Mouse (Mus musculus) testis, adult 2 months (tissue): ENCODE measurements around the gene Syt3. TPM values are rescaled to one million over a fixed set of nuclear protein-coding genes. Genes with fewer than 3 reads are reported as not detected.

Source experiments
- H3K27ac ChIP-seq: fragments of 200-500 bp; 2 replicates; pipeline ENCODE4 v1.5.1; 2012; ENCODE audit warnings: low read depth, low read length; ENCODE audit not compliant: control insufficient read depth, insufficient read depth
- H3K27me3 ChIP-seq: fragments of 200-500 bp; 2 replicates; pipeline ENCODE4 v1.6.1; 2012; ENCODE audit warnings: mild to moderate bottlenecking, low read length, moderate library complexity; ENCODE audit not compliant: control insufficient read depth, insufficient read depth
- H3K36me3 ChIP-seq: fragments of 200-500 bp; 2 replicates; pipeline ENCODE4 v1.6.1; 2012; ENCODE audit warnings: mild to moderate bottlenecking, low read length; ENCODE audit not compliant: control insufficient read depth, insufficient read depth
- H3K4me1 ChIP-seq: fragments of 200-500 bp; 2 replicates; pipeline ENCODE4 v1.6.1; 2012; ENCODE audit warnings: low read length; ENCODE audit not compliant: control insufficient read depth, insufficient read depth
- H3K4me3 ChIP-seq: fragments of 200-500 bp; 2 replicates; pipeline ENCODE4 v1.5.1; 2012; ENCODE audit warnings: low read depth, mild to moderate bottlenecking, low read length, moderate library complexity, mixed read lengths; ENCODE audit not compliant: control insufficient read depth
- CTCF ChIP-seq: fragments of 200-500 bp; IDR thresholded peaks from 2 replicates; pipeline ENCODE4 v1.5.1; 2012; ENCODE audit warnings: low read depth, mild to moderate bottlenecking, inconsistent platforms, low read length, moderate library complexity; ENCODE audit not compliant: control insufficient read depth, insufficient read depth, insufficient replicate concordance
- POLR2A ChIP-seq: fragments of 200-500 bp; IDR thresholded peaks from 2 replicates; pipeline ENCODE4 v1.6.1; 2012; ENCODE audit warnings: low read depth, mild to moderate bottlenecking, inconsistent platforms, low read length, moderate library complexity; ENCODE audit not compliant: control insufficient read depth
- polyA plus RNA-seq: library from polyadenylated mRNA; depleted of rRNA; stranded (reverse); fragments of >200 nt; gene quantifications from 2 replicates; pipeline ENCODE4 v1.2.3, GENCODE M21; 2012; rRNA removed

Syt3 gene
- polyA plus RNA-seq, 1 experiment = 2.0 TPM

- H3K36me3 ChIP-seq = no peaks in the 10 kb centered on the region
- no peaks in the 10 kb centered on the region for H3K27me3 ChIP-seq
- no peak overlapping the region for H3K27ac ChIP-seq
- H3K4me3 ChIP-seq = no peak overlapping the region
- TF ChIP-seq POLR2A (no peak), CTCF (no peak)
- no peaks in the 10 kb centered on the region; the same call in 1 of the 2 replicates for H3K4me1 ChIP-seq
Measured at GRCm38 (mm10) chr7:44441648-44442109, 57.8 kb downstream of the Syt3 start.

GRCm38 (mm10) chr7:44442407-44442821 lies 58.5 kb downstream of the Syt3 start:
- no peak for TF ChIP-seq CTCF
- no peak for TF ChIP-seq POLR2A
- Histone ChIP-seq H3K4me1 (no peaks in the 10 kb centered on the region; the same call in 1 of the 2 replicates), H3K27me3 (no peaks in the 10 kb centered on the region), H3K36me3 (no peaks in the 10 kb centered on the region), H3K27ac (no peak overlapping the region), H3K4me3 (no peak overlapping the region)

GRCm38 (mm10) chr7:44443268-44444173 lies 59.6 kb downstream of the Syt3 start:
- Histone ChIP-seq H3K4me3 (no peak overlapping the region), H3K36me3 (no peaks in the 10 kb centered on the region), H3K27me3 (no peaks in the 10 kb centered on the region), H3K4me1 (no peaks in the 10 kb centered on the region; the same call in 1 of the 2 replicates), H3K27ac (no peak overlapping the region)
- TF ChIP-seq POLR2A (no peak), CTCF (no peak)

- H3K4me3 ChIP-seq = no peak overlapping the region
- TF ChIP-seq POLR2A = no peak
- no peak for TF ChIP-seq CTCF
- no peaks in the 10 kb centered on the region for H3K36me3 ChIP-seq
- no peaks in the 10 kb centered on the region for H3K27me3 ChIP-seq
- no peak overlapping the region for H3K27ac ChIP-seq
- no peaks in the 10 kb centered on the region; the same call in 1 of the 2 replicates for H3K4me1 ChIP-seq
Measured at GRCm38 (mm10) chr7:44444886-44445527, 61.1 kb downstream of the Syt3 start.

- H3K4me1 ChIP-seq = no peaks in the 10 kb centered on the region; the same call in 1 of the 2 replicates
- H3K36me3 ChIP-seq = no peaks in the 10 kb centered on the region
- no peaks in the 10 kb centered on the region for H3K27me3 ChIP-seq
- TF ChIP-seq POLR2A (no peak), CTCF (no peak)
- no peak overlapping the region for H3K27ac ChIP-seq
- no peak overlapping the region for H3K4me3 ChIP-seq
Measured at GRCm38 (mm10) chr7:44445528-44445923, 61.6 kb downstream of the Syt3 start.

- Histone ChIP-seq H3K36me3 (no peaks in the 10 kb centered on the region), H3K27ac (no peak overlapping the region), H3K4me1 (no peaks in the 10 kb centered on the region; the same call in 1 of the 2 replicates), H3K27me3 (no peaks in the 10 kb centered on the region), H3K4me3 (no peak overlapping the region)
- TF ChIP-seq POLR2A (no peak), CTCF (no peak)
Measured at GRCm38 (mm10) chr7:44446070-44446855, 62.4 kb downstream of the Syt3 start.

Other genes starting within 250 kb of the Syt3 start
- gene Klk1b16, start 247.3 kb upstream of the Syt3 start, polyA plus RNA-seq = 0.89 and 1.9 TPM in 2 replicates
- gene Klk1b24, start 195.9 kb upstream of the Syt3 start, polyA plus RNA-seq = 74.1 and 87.1 TPM in 2 replicates
- 5.2 and 7.8 TPM in 2 replicates for gene Klk1b3, start 185.9 kb upstream of the Syt3 start, polyA plus RNA-seq
- 1.7 and 2.3 TPM in 2 replicates for gene Klk1b4, start 176.7 kb upstream of the Syt3 start, polyA plus RNA-seq
- 3.4 and 4.0 TPM in 2 replicates for gene Klk1b5, start 168.2 kb upstream of the Syt3 start, polyA plus RNA-seq
- 12.6 and 17.1 TPM in 2 replicates for gene Klk1, start 158.7 kb upstream of the Syt3 start, polyA plus RNA-seq
- gene Gm36864, start 147.9 kb upstream of the Syt3 start, polyA plus RNA-seq = 89.1 and 101 TPM in 2 replicates
- gene 1700028J19Rik, start 137.4 kb upstream of the Syt3 start, polyA plus RNA-seq = 1,462 and 1,528 TPM in 2 replicates
- 53.2 and 55.4 TPM in 2 replicates for gene 2410002F23Rik, start 137.4 kb upstream of the Syt3 start, polyA plus RNA-seq
- 29.1 and 29.8 TPM in 2 replicates for gene Acp4, start 126.7 kb upstream of the Syt3 start, polyA plus RNA-seq
- 3,148 and 3,520 TPM in 2 replicates for gene Gm15517, start 122.7 kb upstream of the Syt3 start, polyA plus RNA-seq
- gene Clec11a, start 77.2 kb upstream of the Syt3 start, polyA plus RNA-seq = 1.7 and 3.1 TPM in 2 replicates
- gene Shank1, start 73.8 kb upstream of the Syt3 start, polyA plus RNA-seq = 4.0 and 5.5 TPM in 2 replicates
- gene 1700008O03Rik, start 1.7 kb downstream of the Syt3 start, polyA plus RNA-seq = 112 and 131 TPM in 2 replicates
- gene Lrrc4b, start 44.9 kb downstream of the Syt3 start, polyA plus RNA-seq = 0.46 and 0.55 TPM in 2 replicates
- 1.00 and 1.2 TPM in 2 replicates for gene Aspdh, start 81.3 kb downstream of the Syt3 start, polyA plus RNA-seq
- 118 and 120 TPM in 2 replicates for gene Josd2, start 83.9 kb downstream of the Syt3 start, polyA plus RNA-seq
- 122 and 127 TPM in 2 replicates for gene Emc10, start 112.4 kb downstream of the Syt3 start, polyA plus RNA-seq
- 1,517 and 1,849 TPM in 2 replicates for gene Fam71e1, start 112.5 kb downstream of the Syt3 start, polyA plus RNA-seq
- 0.04 TPM in 1 of 2 replicates, not detected in the other for gene Mybpc2, start 140.6 kb downstream of the Syt3 start, polyA plus RNA-seq
- gene Spib, start 148.0 kb downstream of the Syt3 start, polyA plus RNA-seq = 0.15 and 0.16 TPM in 2 replicates
- gene Pold1, start 164.7 kb downstream of the Syt3 start, polyA plus RNA-seq = 18.1 and 20.3 TPM in 2 replicates
- 72.1 and 77.1 TPM in 2 replicates for gene Nr1h2, start 169.8 kb downstream of the Syt3 start, polyA plus RNA-seq
- gene Napsa, start 188.3 kb downstream of the Syt3 start, polyA plus RNA-seq = 0.67 and 2.4 TPM in 2 replicates
- 0.70 and 3.2 TPM in 2 replicates for gene Kcnc3, start 206.6 kb downstream of the Syt3 start, polyA plus RNA-seq